Comparison of ENCODE assay signal across 9 mouse cellular contexts in the genomic region with DNA sequence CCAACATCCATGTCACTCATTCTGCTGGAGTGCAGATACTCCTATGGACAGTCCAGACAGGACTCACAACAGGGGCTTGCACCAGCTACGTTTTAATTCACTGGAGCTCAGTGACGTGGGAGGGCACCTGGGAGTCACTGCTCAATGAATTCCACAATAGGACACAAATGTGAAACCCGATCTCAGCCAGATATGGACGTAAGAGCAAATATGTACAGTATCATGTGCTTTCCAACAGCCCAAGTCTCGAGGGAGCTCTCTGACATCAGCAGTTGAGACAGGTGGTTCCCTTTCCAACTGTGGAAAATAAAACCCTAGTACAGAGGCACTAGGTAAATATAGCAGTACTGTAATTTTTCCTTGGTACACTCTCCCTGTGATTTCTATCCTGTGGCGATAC. TPM values are rescaled to one million over a fixed set of nuclear protein-coding genes. Genes with fewer than 3 reads are reported as not detected.
DNase-seq lines count a peak whose midpoint lies in the region; ATAC-seq and TF ChIP-seq lines count a peak whose summit lies in the region.
"Had no signal": no experiment of that assay in that cellular context is flagged by ENCODE, and none has a peak within 500 bp of the region (broad histone marks: within the 10 kb centered on the region; RNA-seq: fewer than 3 reads in every experiment).

A gene (minus strand): TSS at position 68 of the 400 bp plus-strand sequence.

- 15% methylated on average over 6 of the region's 6 CpGs for WGBS in kidney, postnatal 0 days
- 48% methylated on average over 6 of the region's 6 CpGs for WGBS in forebrain, embryonic 16.5 days
- 32% methylated on average over 6 of the region's 6 CpGs for WGBS in midbrain, embryonic 15.5 days

- H3K4me2 ChIP-seq in kidney, postnatal 0 days (ENCODE audit: low read length) = no peak within 1 kb of the TSS
- H3K4me2 ChIP-seq in forebrain, embryonic 16.5 days (ENCODE audit: low read length) = peak within 1 kb of the TSS; percentile 14; the same call in 1 of the 2 replicates
- H3K4me2 ChIP-seq in midbrain, embryonic 15.5 days = peak within 1 kb of the TSS; percentile 18

- H3K4me3 ChIP-seq in kidney, postnatal 0 days (replicated peaks; ENCODE audit: low read depth, low read length) = no peak within 1 kb of the TSS
- no peak within 1 kb of the TSS for H3K4me3 ChIP-seq in forebrain, embryonic 16.5 days (replicated peaks; ENCODE audit: low read length)
- no peak within 1 kb of the TSS for H3K4me3 ChIP-seq in midbrain, embryonic 15.5 days

- H3K27me3 ChIP-seq in kidney, postnatal 0 days (ENCODE audit: insufficient read depth, low read length) = no peaks in the 10 kb centered on the region
- no peaks in the 10 kb centered on the region for H3K27me3 ChIP-seq in forebrain, embryonic 16.5 days (replicated peaks; ENCODE audit: control insufficient read depth, insufficient read depth, low read length)
- no peaks in the 10 kb centered on the region for H3K27me3 ChIP-seq in midbrain, embryonic 15.5 days (replicated peaks)

- intact Hi-C loops in heart, postnatal 10 days (cut with DNase I) = no loop called here

- ATAC-seq in kidney, postnatal 0 days (replicated peaks; ENCODE audit: low FRiP score, low read depth) = no peak
- ATAC-seq in forebrain, embryonic 16.5 days = no peak; the same call in 1 of the 2 replicates
- ATAC-seq in midbrain, embryonic 15.5 days (replicated peaks) = peak; percentile 47
- ATAC-seq in erythroblast, adult 5-6 weeks (replicated peaks; ENCODE audit: low FRiP score, poor library complexity, severe bottlenecking) = no peak

- H3K9ac ChIP-seq in kidney, postnatal 0 days (ENCODE audit: low read depth, low read length) = no peak within 1 kb of the TSS
- H3K9ac ChIP-seq in forebrain, embryonic 16.5 days (replicated peaks; ENCODE audit: low read depth, low read length) = no peak within 1 kb of the TSS
- no peak within 1 kb of the TSS for H3K9ac ChIP-seq in midbrain, embryonic 15.5 days

- 0 out of 2 replicates have a peak within 1 kb of the TSS, but pooled peaks have one; percentile 2 for H3K27ac ChIP-seq in kidney, postnatal 0 days
- H3K27ac ChIP-seq in forebrain, embryonic 16.5 days (ENCODE audit: low read length) = no peak within 1 kb of the TSS
- H3K27ac ChIP-seq in midbrain, embryonic 15.5 days = no peak within 1 kb of the TSS
- H3K27ac ChIP-seq: macrophage had no signal

- DNase-seq in kidney, postnatal 0 days (ENCODE audit: low spot score) = peak; percentile 37
- no peak for DNase-seq in kidney, adult 11 months
- DNase-seq in heart, postnatal 10 days = no peak
- no peak for DNase-seq in embryo, embryonic 10.5 days (ENCODE audit: low spot score)
- no peak for DNase-seq in kidney, postnatal 14 days

- no peaks in the 10 kb centered on the region for H3K9me3 ChIP-seq in kidney, postnatal 0 days (replicated peaks; ENCODE audit: low read length)
- H3K9me3 ChIP-seq in forebrain, embryonic 16.5 days (ENCODE audit: control insufficient read depth, low read length) = no peaks in the 10 kb centered on the region
- no peaks in the 10 kb centered on the region for H3K9me3 ChIP-seq in midbrain, embryonic 15.5 days

- no peaks in the 10 kb centered on the region; the same call in 1 of the 2 replicates for H3K4me1 ChIP-seq in kidney, postnatal 0 days (replicated peaks; ENCODE audit: insufficient read depth, low read length)
- H3K4me1 ChIP-seq in forebrain, embryonic 16.5 days (replicated peaks; ENCODE audit: control insufficient read depth, insufficient read depth, low read length) = peaks cover 2% of the 10 kb centered on the region; the same call in 1 of the 2 replicates
- H3K4me1 ChIP-seq in midbrain, embryonic 15.5 days = peaks cover 14% of the 10 kb centered on the region

- H3K36me3 ChIP-seq in kidney, postnatal 0 days (ENCODE audit: insufficient read depth, low read length) = no peaks in the 10 kb centered on the region
- no peaks in the 10 kb centered on the region for H3K36me3 ChIP-seq in forebrain, embryonic 16.5 days (ENCODE audit: control insufficient read depth, insufficient read depth)
- no peaks in the 10 kb centered on the region for H3K36me3 ChIP-seq in midbrain, embryonic 15.5 days (replicated peaks)

- TF ChIP-seq CTCF in kidney, postnatal 0 days (IDR thresholded peaks at IDR 0.05; ENCODE audit: low read depth) = no peak

RNA-seq across cellular contexts. Expression of the gene that starts here (rescaled TPM):
- 30.1 and 32.1 TPM in 2 replicates for polyA plus RNA-seq in kidney, postnatal 0 days (2015; fragmentation: Nextera tagmentation; extraction: Ambion mirVana)
- polyA plus RNA-seq in forebrain, embryonic 16.5 days (2015; fragmentation: Nextera tagmentation; extraction: Ambion mirVana) = 7.7 and 9.1 TPM in 2 replicates
- 100 to 1,000 TPM; 113 to 220 TPM for total RNA-seq in heart, postnatal 10 days (2021)
- 16.7 and 17.2 TPM in 2 replicates for polyA plus RNA-seq in midbrain, embryonic 15.5 days (2015; fragmentation: Nextera tagmentation; extraction: Ambion mirVana)
- not detected in 2 replicates for total RNA-seq in erythroblast, adult 5-6 weeks (2015; ENCODE audit: low replicate concordance)
- total RNA-seq in erythroblast, adult 5-6 weeks (2017; ENCODE audit: low replicate concordance) = not detected in 2 replicates

Comparison
In these comparisons a context has a peak if more than half of its experiments do, and no peak if none do; other contexts are left out.
1. RNA of the gene that starts here (total RNA-seq): 113 to 220 TPM in heart, postnatal 10 days; not detected in erythroblast, adult 5-6 weeks; every median in the first group is over 100 times any median in the second.